Mouse (Mus musculus) Patski (cell line): ENCODE measurements around the gene Pcdh17. TPM values are rescaled to one million over a fixed set of nuclear protein-coding genes. Genes with fewer than 3 reads are reported as not detected.

Experiments used
- ATAC-seq: fragments of 100-300 bp; one replicate; pipeline ENCODE4 v1.8.0; 2021
- CTCF ChIA-PET: fragments of 350-600 bp; sonication (Branson Sonifier 250); formaldehyde crosslinking; loops from one replicate; lab custom pipeline; 2022; ENCODE audit warnings: inconsistent platforms; lab: Charles Lee
- POLR2A ChIA-PET: fragments of 350-600 bp; sonication (Branson Sonifier 250); formaldehyde crosslinking; loops from one replicate; lab custom pipeline; 2022; ENCODE audit warnings: antibody characterized with exemption, inconsistent platforms; lab: Charles Lee
- DNase-seq: peaks from one replicate; pipeline ENCODE4 v3.0.0-alpha.2; 2011; ENCODE audit warnings: low read depth, low spot score
- H3K27me3 ChIP-seq: fragments of 371-371 bp; one replicate; pipeline ENCODE4 v1.5.1; 2021
- CTCF ChIP-seq: fragments of 100-300 bp; IDR thresholded peaks from one replicate; pipeline ENCODE4 v1.5.1; 2021
- in situ Hi-C: fragments of 300-500 bp; cut with MboI; formaldehyde crosslinking; loops from 3 replicates; pipeline ENCODE4 v1.11.1; 2018; ENCODE audit warnings: low pct_unique_long_range_greater_than_20kb, mixed read lengths
- polyA plus RNA-seq: library from polyadenylated mRNA; unstranded; gene quantifications from one replicate; pipeline ENCODE4 v1.2.3, GENCODE M21; 2021

The Pcdh17 gene
- polyA plus RNA-seq, 1 experiment from 2014 or later, result not detected

- in situ Hi-C loops, result loop anchor here (25.0 kb wide), 1 partner anchor 1867 kb away; no protein-coding TSS in a partner anchor
- CTCF ChIA-PET, result interaction anchor here (0.7 kb wide), 1 partner anchor 26 kb away, joined by 3 read pairs; no protein-coding TSS in a partner anchor
- peaks cover 59% of the 10 kb centered on the region for H3K27me3 ChIP-seq
- no peak for TF ChIP-seq CTCF
- ATAC-seq (no peak), DNase-seq (no peak)
- POLR2A ChIA-PET, result no interaction called here
Measured at GRCm38 (mm10) chr14:84445503-84446410, 2.4 kb downstream of the Pcdh17 start.

DNA sequence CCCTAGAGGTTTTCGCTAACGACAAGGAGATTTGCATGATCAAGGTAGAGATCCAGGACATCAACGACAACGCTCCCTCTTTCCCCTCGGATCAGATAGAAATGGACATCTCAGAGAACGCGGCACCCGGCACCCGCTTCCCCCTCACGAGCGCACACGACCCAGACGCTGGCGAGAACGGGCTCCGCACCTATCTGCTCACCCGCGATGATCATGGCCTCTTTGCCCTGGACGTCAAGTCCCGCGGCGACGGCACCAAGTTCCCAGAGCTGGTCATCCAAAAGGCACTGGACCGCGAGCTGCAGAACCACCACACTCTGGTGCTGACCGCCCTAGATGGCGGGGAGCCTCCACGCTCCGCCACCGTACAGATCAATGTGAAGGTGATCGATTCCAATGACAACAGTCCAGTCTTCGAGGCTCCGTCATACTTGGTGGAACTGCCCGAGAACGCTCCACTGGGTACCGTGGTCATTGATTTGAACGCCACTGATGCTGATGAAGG, 3.1 kb downstream of the Pcdh17 start:
- in situ Hi-C loops, result loop anchor here (25.0 kb wide), 1 partner anchor 1866 kb away; no protein-coding TSS in a partner anchor
- DNase-seq, result no peak
- peaks cover 55% of the 10 kb centered on the region for H3K27me3 ChIP-seq
- no peak for ATAC-seq
- no peak for TF ChIP-seq CTCF
- POLR2A ChIA-PET, result no interaction called here
- CTCF ChIA-PET, result interaction anchor here (0.6 kb wide), 1 partner anchor 8 kb away, joined by 3 read pairs; no protein-coding TSS in a partner anchor

DNA sequence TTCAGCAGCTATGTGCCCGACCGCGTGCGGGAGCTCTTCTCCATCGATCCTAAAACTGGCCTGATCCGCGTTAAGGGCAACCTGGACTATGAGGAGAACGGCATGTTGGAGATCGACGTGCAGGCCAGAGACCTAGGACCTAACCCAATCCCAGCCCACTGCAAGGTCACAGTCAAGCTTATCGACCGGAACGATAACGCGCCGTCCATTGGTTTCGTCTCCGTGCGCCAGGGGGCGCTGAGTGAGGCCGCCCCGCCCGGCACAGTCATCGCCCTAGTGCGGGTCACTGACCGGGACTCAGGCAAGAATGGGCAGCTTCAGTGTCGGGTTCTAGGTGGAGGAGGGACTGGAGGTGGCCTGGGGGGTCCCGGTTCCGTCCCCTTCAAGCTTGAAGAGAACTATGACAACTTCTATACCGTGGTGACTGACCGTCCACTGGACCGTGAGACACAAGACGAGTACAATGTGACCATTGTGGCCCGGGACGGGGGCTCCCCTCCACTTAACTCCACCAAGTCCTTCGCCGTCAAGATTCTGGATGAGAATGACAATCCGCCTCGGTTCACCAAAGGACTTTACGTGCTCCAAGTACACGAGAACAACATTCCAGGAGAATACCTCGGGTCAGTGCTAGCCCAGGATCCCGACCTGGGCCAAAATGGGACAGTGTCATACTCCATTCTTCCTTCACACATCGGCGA, 3.7 kb downstream of the Pcdh17 start:
- H3K27me3 ChIP-seq, result peaks cover 50% of the 10 kb centered on the region
- no peak for TF ChIP-seq CTCF
- in situ Hi-C loops, result loop anchor here (25.0 kb wide), 1 partner anchor 1865 kb away; no protein-coding TSS in a partner anchor
- ATAC-seq, result no peak
- CTCF ChIA-PET, result interaction anchor here (0.6 kb wide), 1 partner anchor 9 kb away, joined by 3 read pairs; no protein-coding TSS in a partner anchor
- POLR2A ChIA-PET, result no interaction called here
- no peak for DNase-seq

GRCm38 (mm10) chr14:84447661-84448380, 4.5 kb downstream of the Pcdh17 start:
- in situ Hi-C loops, result loop anchor here (25.0 kb wide), 1 partner anchor 1864 kb away; no protein-coding TSS in a partner anchor
- DNase-seq (no peak), ATAC-seq (no peak)
- ChIA-PET CTCF (no interaction called here), POLR2A (no interaction called here)
- no peak for TF ChIP-seq CTCF
- peaks cover 50% of the 10 kb centered on the region for H3K27me3 ChIP-seq

- H3K27me3 ChIP-seq, result peaks cover 48% of the 10 kb centered on the region
- DNase-seq (no peak), ATAC-seq (no peak)
- ChIA-PET POLR2A (no interaction called here), CTCF (no interaction called here)
- no peak for TF ChIP-seq CTCF
- in situ Hi-C loops, result loop anchor here (25.0 kb wide), 1 partner anchor 1864 kb away; no protein-coding TSS in a partner anchor
Measured at GRCm38 (mm10) chr14:84448381-84448771, 5.0 kb downstream of the Pcdh17 start.

DNA sequence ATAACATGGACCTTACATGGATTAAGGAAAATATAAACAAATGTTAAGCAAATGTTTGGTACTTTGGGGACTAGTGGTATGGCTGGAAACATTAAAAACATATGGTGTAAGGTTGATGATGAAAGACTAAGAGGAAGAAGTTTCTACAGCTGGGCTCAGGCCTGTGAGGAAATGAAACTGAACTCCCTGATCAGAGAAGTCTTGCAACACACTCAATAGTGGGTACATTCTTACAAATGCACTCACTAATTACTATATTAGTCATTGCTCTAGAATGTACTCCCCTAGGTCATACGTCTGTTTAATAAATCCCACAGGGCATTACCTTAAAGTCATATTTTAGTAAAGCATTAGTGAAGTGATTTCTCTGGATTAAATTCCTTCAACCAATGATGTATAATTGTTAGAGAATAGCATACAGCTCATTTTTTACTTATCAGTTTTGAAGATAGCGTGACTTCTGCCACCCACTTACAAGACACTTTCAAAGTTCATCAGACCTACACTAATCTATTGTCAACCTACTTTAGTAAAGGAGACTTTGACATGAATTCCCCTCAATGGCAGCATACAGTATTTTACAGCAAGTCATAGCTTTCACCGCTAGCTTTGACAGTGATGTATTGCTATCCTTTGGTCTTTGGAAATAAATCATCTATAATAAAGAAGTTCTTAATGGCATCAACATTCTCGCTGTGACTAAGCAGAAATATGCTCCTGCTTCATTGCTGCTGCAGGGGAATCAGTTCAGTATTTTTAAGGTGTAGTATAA, 10.9 kb downstream of the Pcdh17 start:
- in situ Hi-C loops, result no loop called here
- DNase-seq (no peak), ATAC-seq (no peak)
- TF ChIP-seq CTCF, result no peak
- ChIA-PET POLR2A (no interaction called here), CTCF (no interaction called here)
- H3K27me3 ChIP-seq, result peaks cover 4% of the 10 kb centered on the region

DNA sequence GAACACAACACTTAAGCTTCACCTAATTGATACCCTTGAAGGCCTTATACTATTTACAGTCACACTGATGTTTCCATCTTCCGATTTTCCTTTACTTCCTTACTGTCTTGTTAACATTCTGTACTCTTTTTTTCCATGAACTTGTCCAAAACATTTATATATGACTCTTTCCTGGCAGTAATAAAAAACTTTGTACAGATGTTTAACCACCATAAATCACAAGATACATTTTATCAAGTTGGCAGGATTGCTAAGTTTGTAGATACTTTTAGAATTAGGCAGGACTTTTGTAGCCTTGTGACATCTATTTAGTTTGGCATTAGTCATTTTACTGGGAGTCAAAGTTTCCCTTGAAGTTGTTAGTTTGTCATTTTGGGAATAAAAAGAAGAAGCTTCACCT, 32.1 kb downstream of the Pcdh17 start:
- ChIA-PET CTCF (no interaction called here), POLR2A (no interaction called here)
- ATAC-seq, result no peak
- in situ Hi-C loops, result no loop called here
- no peak for DNase-seq
- no peak for TF ChIP-seq CTCF
- peaks cover 10% of the 10 kb centered on the region for H3K27me3 ChIP-seq

- peaks cover 10% of the 10 kb centered on the region for H3K27me3 ChIP-seq
- TF ChIP-seq CTCF, result no peak
- CTCF ChIA-PET, result no interaction called here
- POLR2A ChIA-PET, result no interaction called here
- ATAC-seq (no peak), DNase-seq (no peak)
- in situ Hi-C loops, result no loop called here
Measured at GRCm38 (mm10) chr14:84476336-84476735, 33.0 kb downstream of the Pcdh17 start.

- no peak for ATAC-seq
- CTCF ChIA-PET, result no interaction called here
- in situ Hi-C loops, result no loop called here
Measured at GRCm38 (mm10) chr14:84476906-84477305, 33.5 kb downstream of the Pcdh17 start.

More at GRCm38 (mm10) chr14:84476906-84477305, 33.5 kb downstream of the Pcdh17 start:
- POLR2A ChIA-PET, result no interaction called here
- TF ChIP-seq CTCF, result no peak
- DNase-seq, result no peak
- H3K27me3 ChIP-seq, result peaks cover 10% of the 10 kb centered on the region
